Mouse (Mus musculus): Measurements from ENCODE around the gene Dynlt1b. TPM values are rescaled to one million over a fixed set of nuclear protein-coding genes. Genes with fewer than 3 reads are reported as not detected.
"Not testable (repeated sequence)": the region's sequence is repeated elsewhere in the genome, so short reads cannot be mapped to it uniquely, and the experiment has no call there.

Dynlt1b gene
- total RNA-seq, 2 experiments from 2014 or later, result 56.7 to 58.7 TPM

DNA sequence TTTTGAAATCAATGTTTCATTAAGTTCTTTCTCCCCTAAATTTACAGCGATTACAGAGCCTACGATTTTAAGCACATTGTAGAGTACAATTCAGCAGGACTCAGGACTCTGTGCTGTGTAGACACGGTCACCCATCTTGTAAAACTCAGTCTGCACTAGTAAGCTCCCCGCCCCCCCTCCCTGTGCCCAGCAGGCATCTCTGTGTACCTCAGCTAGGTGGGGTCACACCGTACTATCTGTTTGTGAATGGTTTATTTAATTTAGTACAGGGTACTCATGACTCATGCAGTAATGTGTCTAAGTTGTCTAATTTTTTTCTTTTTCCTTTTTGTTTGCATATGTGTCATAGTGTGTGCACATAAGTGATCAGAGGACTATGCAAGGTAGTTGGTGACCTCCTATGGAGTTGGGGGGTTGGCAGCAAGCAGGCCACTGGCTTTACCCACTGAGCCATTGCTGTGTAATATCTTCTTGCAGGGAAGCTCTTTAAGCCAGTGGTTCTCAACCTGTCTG lies 31.2 kb downstream of the Dynlt1b start:
- not testable (repeated sequence) for DNase-seq

GRCm38 (mm10) chr17:6465735-6466134 lies 35.8 kb downstream of the Dynlt1b start:
- not testable (repeated sequence) for DNase-seq

- DNase-seq, result not testable (repeated sequence)
These were observed 37.9 kb downstream of the Dynlt1b start for GRCm38 (mm10) chr17:6467638-6468461.

DNA sequence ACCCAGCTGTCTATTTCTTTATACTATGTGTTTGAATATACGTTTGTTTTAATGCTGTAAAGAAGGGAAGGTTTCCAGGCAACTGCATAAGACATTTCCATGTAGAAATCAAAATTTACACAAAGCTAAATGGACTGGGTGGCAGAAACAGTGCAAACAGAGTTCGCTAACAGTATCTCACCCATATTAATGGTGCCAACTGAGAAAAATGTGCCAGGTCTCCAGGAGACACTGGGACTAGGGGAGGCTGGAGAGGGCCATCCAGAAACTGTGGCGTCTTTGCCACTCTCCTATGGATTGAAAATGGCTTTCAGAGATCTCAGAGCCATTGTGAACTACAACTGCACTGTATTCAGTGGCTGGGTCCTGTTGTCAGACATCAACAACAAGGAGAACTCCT lies 40.1 kb downstream of the Dynlt1b start:
- DNase-seq, result not testable (repeated sequence)

- DNase-seq, result not testable (repeated sequence)
These were observed 40.8 kb downstream of the Dynlt1b start for GRCm38 (mm10) chr17:6470671-6471070.

DNA sequence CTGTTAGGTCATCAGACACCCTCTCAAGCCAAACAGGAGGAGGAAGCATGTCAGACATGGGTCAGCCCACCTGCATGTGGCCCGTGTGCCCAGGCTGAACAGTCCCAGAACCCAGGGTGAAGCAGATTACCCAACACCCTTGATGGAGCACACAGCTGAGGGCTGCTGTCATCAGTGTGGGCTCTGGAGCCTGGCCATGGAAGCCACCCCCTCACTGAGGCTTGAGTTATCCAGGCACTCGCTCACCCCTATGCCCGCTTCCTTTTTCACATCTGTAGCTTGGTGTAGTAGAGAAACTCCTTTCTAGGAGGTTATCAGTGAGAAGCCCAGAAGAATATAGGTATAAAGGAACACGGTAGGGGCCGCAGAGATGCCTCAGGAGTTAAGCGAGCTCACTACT lies 45.4 kb downstream of the Dynlt1b start:
- DNase-seq, result not testable (repeated sequence)

DNA sequence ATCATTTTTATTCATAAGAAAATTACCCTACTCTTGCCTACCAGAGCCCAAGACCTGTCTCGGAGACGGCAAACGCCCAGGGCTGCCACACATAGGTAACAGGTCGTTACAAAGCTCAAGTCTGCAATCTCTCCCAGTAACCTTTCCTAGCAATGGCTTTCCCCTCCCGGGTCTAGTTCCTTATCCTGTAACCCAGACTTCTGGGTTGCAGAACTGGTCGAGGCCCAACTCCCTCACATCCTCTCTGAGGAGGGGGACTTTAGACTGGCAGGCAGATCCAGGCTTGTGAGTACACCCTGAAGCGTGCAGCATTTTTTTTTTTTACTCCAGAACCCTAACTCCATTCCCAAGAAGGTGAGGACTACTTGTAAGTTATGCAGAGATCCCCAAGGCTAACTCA lies 46.0 kb downstream of the Dynlt1b start:
- not testable (repeated sequence) for DNase-seq

- not testable (repeated sequence) for DNase-seq
These were observed 46.6 kb downstream of the Dynlt1b start for GRCm38 (mm10) chr17:6476495-6476947.

GRCm38 (mm10) chr17:6477026-6477425 lies 47.1 kb downstream of the Dynlt1b start:
- DNase-seq, result not testable (repeated sequence)

DNA sequence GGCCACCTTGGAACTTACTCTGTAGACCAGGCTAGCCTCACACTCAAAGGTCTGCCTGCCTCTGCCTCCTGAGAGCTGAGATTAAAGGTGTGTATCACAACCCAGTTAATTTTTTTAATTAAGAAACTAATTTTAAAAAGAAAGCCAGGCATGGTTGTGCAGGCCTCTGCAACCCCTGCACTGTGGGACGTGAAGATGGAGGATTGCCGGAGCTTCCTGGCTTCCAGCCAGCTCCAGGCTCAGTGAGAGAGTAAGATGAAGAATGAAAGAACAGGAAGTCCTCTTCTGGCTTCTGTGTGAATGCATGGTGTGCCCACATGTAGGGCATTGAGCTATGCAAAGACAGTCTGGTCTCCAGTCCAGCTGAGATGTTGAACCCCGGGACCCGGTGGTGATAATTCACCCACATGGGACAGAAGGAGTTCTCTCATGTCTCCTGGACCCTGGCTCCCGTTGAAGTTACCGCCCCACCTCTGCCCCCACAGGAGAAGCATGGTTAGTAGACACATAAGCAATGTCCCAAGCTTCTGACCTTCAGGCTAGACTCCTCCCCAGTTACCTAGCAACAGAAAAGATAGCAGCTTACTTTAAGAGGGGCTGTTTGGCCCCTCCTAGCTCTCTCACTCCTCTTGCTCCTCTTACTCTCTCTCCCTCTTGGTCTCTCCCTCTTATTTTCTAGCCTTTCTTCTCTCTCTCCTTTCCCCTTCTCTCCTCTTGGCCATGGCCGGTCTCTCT lies 51.1 kb downstream of the Dynlt1b start:
- DNase-seq, result not testable (repeated sequence)

GRCm38 (mm10) chr17:6481590-6481963 lies 51.7 kb downstream of the Dynlt1b start:
- not testable (repeated sequence) for DNase-seq

DNA sequence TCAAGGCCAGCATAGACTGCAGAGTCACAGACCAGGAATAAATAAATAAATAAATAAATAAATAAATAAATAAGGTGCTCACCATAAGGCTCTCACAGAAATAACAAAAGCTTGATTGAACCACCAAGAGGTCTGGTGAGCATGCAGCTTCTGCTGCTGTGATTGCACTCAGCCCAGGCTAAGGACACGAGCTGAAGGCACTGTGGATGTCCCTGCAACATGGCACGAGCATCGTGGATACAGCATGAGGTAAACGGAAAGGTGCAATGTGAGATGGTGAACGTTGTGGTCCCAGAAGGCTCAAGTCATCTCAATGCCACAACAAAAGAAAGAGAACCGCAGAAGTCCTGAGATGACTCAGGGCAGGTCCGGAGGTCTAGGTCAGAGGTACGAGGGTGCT lies 52.3 kb downstream of the Dynlt1b start:
- DNase-seq, result not testable (repeated sequence)

Other genes starting within 250 kb of the Dynlt1b start
- 1 to 10 TPM; 4.2 to 5.6 TPM for gene Tmem181a, start 173.3 kb upstream of the Dynlt1b start, total RNA-seq (2021)
- 1 to 10 TPM; 2.3 to 2.4 TPM for gene Dynlt1a, start 112.6 kb upstream of the Dynlt1b start, total RNA-seq (2021)
- gene Dynlt1c, start 171.6 kb downstream of the Dynlt1b start, total RNA-seq (2021), result 1 to 10 TPM; 2.0 to 2.8 TPM
- gene Dynlt1f, start 225.8 kb downstream of the Dynlt1b start, total RNA-seq (2021), result 10 to 100 TPM; 49.0 to 51.0 TPM
- under 1 TPM in 1 of 2 experiments, not detected in 1; 0.36 TPM for gene Sytl3, start 229.0 kb downstream of the Dynlt1b start, total RNA-seq (2021)